ENCODE assay signal across 9 mouse cellular contexts in the genomic region with DNA sequence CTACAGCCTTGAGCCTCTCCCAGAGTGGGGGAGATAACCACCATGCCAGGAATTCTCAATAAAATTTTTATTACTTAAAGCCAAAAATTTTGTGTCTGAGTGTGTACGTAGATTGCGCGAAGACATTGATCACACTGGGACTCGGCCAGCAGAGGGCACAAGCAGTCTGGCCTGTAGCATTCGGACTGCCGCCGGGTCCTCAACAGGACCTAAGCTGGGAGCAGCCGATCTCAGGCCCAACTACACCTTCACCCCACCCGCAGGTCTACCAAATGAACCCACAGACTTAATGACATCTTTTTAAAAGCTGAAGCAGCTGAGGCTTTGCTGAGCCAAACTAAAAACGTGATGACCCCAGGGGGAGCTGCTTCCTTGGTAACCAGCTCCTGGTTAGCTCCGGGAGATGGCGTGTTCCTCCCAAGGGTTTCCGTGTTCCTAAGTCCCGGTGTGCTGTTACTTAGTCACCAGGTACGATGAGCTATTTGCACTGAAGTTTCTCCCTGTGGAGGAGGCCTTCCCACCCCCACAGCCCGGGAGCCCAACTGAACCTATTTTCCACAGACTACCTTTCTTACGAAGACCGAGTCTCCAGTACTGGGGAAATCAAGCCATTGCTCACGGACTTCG. TPM values are rescaled to one million over a fixed set of nuclear protein-coding genes. Genes with fewer than 3 reads are reported as not detected.
DNase-seq lines count a peak whose midpoint lies in the region; ATAC-seq and TF ChIP-seq lines count a peak whose summit lies in the region.
"Had no signal": no experiment of that assay in that cellular context is flagged by ENCODE, and none has a peak within 500 bp of the region (broad histone marks: within the 10 kb centered on the region; RNA-seq: fewer than 3 reads in every experiment).

No protein-coding gene starts in this region.

- H3K4me3 ChIP-seq in thymus, adult 2 months (ENCODE audit: control insufficient read depth, insufficient read depth, low read length): no peak overlapping the region
- peak overlapping the region; percentile 37 for H3K4me3 ChIP-seq in intestine, embryonic 14.5 days (ENCODE audit: low read depth, low read length)
- no peak overlapping the region for H3K4me3 ChIP-seq in lung, adult 2 months (replicated peaks; ENCODE audit: extremely low read depth, low read depth, low read length)

- peak overlapping the region; percentile 53 for H3K9ac ChIP-seq in intestine, embryonic 14.5 days (ENCODE audit: low read length)
- H3K9ac ChIP-seq: heart, embryonic 15.5 days had no signal

- no peaks in the 10 kb centered on the region for H3K9me3 ChIP-seq in intestine, embryonic 14.5 days (ENCODE audit: control insufficient read depth, low read length)
- H3K9me3 ChIP-seq: heart, embryonic 15.5 days had no signal

- H3K36me3 ChIP-seq in thymus, adult 2 months (ENCODE audit: control insufficient read depth, insufficient read depth, low read length): peaks cover 15% of the 10 kb centered on the region
- H3K36me3 ChIP-seq in intestine, embryonic 14.5 days (ENCODE audit: control insufficient read depth, insufficient read depth, low read length): peaks cover 42% of the 10 kb centered on the region

- no peak overlapping the region for H3K27ac ChIP-seq in thymus, adult 2 months (ENCODE audit: control insufficient read depth, insufficient read depth, low read length)
- peak overlapping the region; percentile 83 for H3K27ac ChIP-seq in intestine, embryonic 14.5 days (ENCODE audit: low read depth)
- H3K27ac ChIP-seq: heart, embryonic 15.5 days had no signal

- no peak for ATAC-seq in CD4-positive, CD25-positive, alpha-beta regulatory T cell, adult 4 months
- no peak for ATAC-seq in intestine, embryonic 14.5 days (replicated peaks; ENCODE audit: low FRiP score, low TSS enrichment, low read depth)

- DNase-seq in CD4-positive, CD25-positive, alpha-beta regulatory T cell, adult 2 months (ENCODE audit: low read depth, low spot score): peak; percentile 84
- peak; percentile 52 for DNase-seq in thymus, adult 2 months
- no peak for DNase-seq in thymus, postnatal 0 days (ENCODE audit: low spot score)
- peak; percentile 77 for DNase-seq in intestine, embryonic 14.5 days (ENCODE audit: low spot score)
- peak; percentile 54 for DNase-seq in lung, adult 2 months
- DNase-seq in spleen, postnatal 10 days (ENCODE audit: low spot score in 2 of 2): peak; percentile 31 to 72
- no peak for DNase-seq in ovary, postnatal 14 days (ENCODE audit: low spot score)

- WGBS in thymus, adult 2 months: 67% methylated on average over 20 of the region's 20 CpGs
- WGBS in intestine, embryonic 14.5 days: 60% methylated on average over 20 of the region's 20 CpGs
- WGBS in lung, adult 2 months: 46% methylated on average over 20 of the region's 20 CpGs

- H3K4me1 ChIP-seq in thymus, adult 2 months (replicated peaks; ENCODE audit: control insufficient read depth, insufficient read depth, low read length): peaks cover 35% of the 10 kb centered on the region
- peaks cover 8% of the 10 kb centered on the region for H3K4me1 ChIP-seq in intestine, embryonic 14.5 days (replicated peaks; ENCODE audit: control insufficient read depth, insufficient read depth, low read length)
- peaks cover 9% of the 10 kb centered on the region for H3K4me1 ChIP-seq in lung, adult 2 months (ENCODE audit: control insufficient read depth, insufficient read depth, low read length)

- TF ChIP-seq POLR2A in thymus, adult 2 months (IDR thresholded peaks at IDR 0.05; ENCODE audit: control insufficient read depth, extremely low read depth, insufficient read depth, low read length, poor library complexity): no peak
- TF ChIP-seq POLR2A in lung, adult 2 months (IDR thresholded peaks at IDR 0.05; ENCODE audit: borderline replicate concordance, extremely low read depth, low read depth, low read length): no peak

- H3K27me3 ChIP-seq in thymus, adult 2 months (ENCODE audit: control insufficient read depth, insufficient read depth, low read length): no peaks in the 10 kb centered on the region
- H3K27me3 ChIP-seq in intestine, embryonic 14.5 days (replicated peaks; ENCODE audit: control insufficient read depth, insufficient read depth, low read length): no peaks in the 10 kb centered on the region
- H3K27me3 ChIP-seq: heart, embryonic 15.5 days had no signal

- peak overlapping the region; percentile 45 for H3K4me2 ChIP-seq in intestine, embryonic 14.5 days (ENCODE audit: low read length)

- peak; percentile 81; the same call in 1 of the 2 replicates for TF ChIP-seq CTCF in thymus, adult 2 months (IDR thresholded peaks at IDR 0.05; ENCODE audit: borderline replicate concordance, control insufficient read depth, extremely low read depth, insufficient read depth, low read length, poor library complexity)
- TF ChIP-seq CTCF in lung, adult 2 months (IDR thresholded peaks at IDR 0.05; ENCODE audit: insufficient read depth, low read length): peak; percentile 75

RNA-seq across cellular contexts. Expression of a gene that starts 4.8 kb away (rescaled TPM):
- 10 to 100 TPM; 56.1 to 59.9 TPM for polyA plus RNA-seq in CD4-positive, CD25-positive, alpha-beta regulatory T cell, adult 4 months (2017; shearing (Covaris generic))
- 150 and 171 TPM in 2 replicates for polyA plus RNA-seq in thymus, adult 2 months (2012; rRNA removed)
- polyA plus RNA-seq in thymus, postnatal 0 days (2015; fragmentation: Nextera tagmentation; extraction: Ambion mirVana): 321 and 329 TPM in 2 replicates
- polyA plus RNA-seq in intestine, embryonic 14.5 days (2014; fragmentation: Nextera tagmentation; extraction: Ambion mirVana): 414 and 436 TPM in 2 replicates
- polyA plus RNA-seq in lung, adult 2 months (2012; rRNA removed): 64.7 and 74.4 TPM in 2 replicates

RNA-seq across cellular contexts. Expression of a gene that starts 5.0 kb away (rescaled TPM):
- polyA plus RNA-seq in CD4-positive, CD25-positive, alpha-beta regulatory T cell, adult 4 months (2017; shearing (Covaris generic)): 100 to 1,000 TPM; 465 to 483 TPM
- polyA plus RNA-seq in thymus, adult 2 months (2012; rRNA removed): 203 and 210 TPM in 2 replicates
- polyA plus RNA-seq in thymus, postnatal 0 days (2015; fragmentation: Nextera tagmentation; extraction: Ambion mirVana): 368 and 388 TPM in 2 replicates
- 248 and 249 TPM in 2 replicates for polyA plus RNA-seq in intestine, embryonic 14.5 days (2014; fragmentation: Nextera tagmentation; extraction: Ambion mirVana)
- 29.6 and 42.9 TPM in 2 replicates for polyA plus RNA-seq in lung, adult 2 months (2012; rRNA removed)

RNA-seq across cellular contexts. Expression of a gene that starts 21.5 kb away (rescaled TPM):
- polyA plus RNA-seq in CD4-positive, CD25-positive, alpha-beta regulatory T cell, adult 4 months (2017; shearing (Covaris generic)): 100 to 1,000 TPM; 187 to 310 TPM
- polyA plus RNA-seq in thymus, adult 2 months (2012; rRNA removed): 210 and 212 TPM in 2 replicates
- polyA plus RNA-seq in thymus, postnatal 0 days (2015; fragmentation: Nextera tagmentation; extraction: Ambion mirVana): 157 and 167 TPM in 2 replicates
- polyA plus RNA-seq in intestine, embryonic 14.5 days (2014; fragmentation: Nextera tagmentation; extraction: Ambion mirVana): 11.7 and 14.1 TPM in 2 replicates
- 38.9 and 48.7 TPM in 2 replicates for polyA plus RNA-seq in lung, adult 2 months (2012; rRNA removed)

RNA-seq across cellular contexts. Expression of a gene that starts 24.2 kb away (rescaled TPM):
- polyA plus RNA-seq in CD4-positive, CD25-positive, alpha-beta regulatory T cell, adult 4 months (2017; shearing (Covaris generic)): 100 to 1,000 TPM; 509 to 554 TPM
- 265 and 352 TPM in 2 replicates for polyA plus RNA-seq in thymus, adult 2 months (2012; rRNA removed)
- polyA plus RNA-seq in thymus, postnatal 0 days (2015; fragmentation: Nextera tagmentation; extraction: Ambion mirVana): 541 and 549 TPM in 2 replicates
- 440 and 466 TPM in 2 replicates for polyA plus RNA-seq in intestine, embryonic 14.5 days (2014; fragmentation: Nextera tagmentation; extraction: Ambion mirVana)
- polyA plus RNA-seq in lung, adult 2 months (2012; rRNA removed): 222 and 226 TPM in 2 replicates

RNA-seq across cellular contexts. Expression of a gene that starts 38.8 kb away (rescaled TPM):
- under 1 TPM in 1 of 2 experiments, not detected in 1; 0.36 TPM for polyA plus RNA-seq in CD4-positive, CD25-positive, alpha-beta regulatory T cell, adult 4 months (2017; shearing (Covaris generic))
- polyA plus RNA-seq in thymus, adult 2 months (2012; rRNA removed): not detected in 2 replicates
- polyA plus RNA-seq in thymus, postnatal 0 days (2015; fragmentation: Nextera tagmentation; extraction: Ambion mirVana): not detected in 2 replicates
- polyA plus RNA-seq in intestine, embryonic 14.5 days (2014; fragmentation: Nextera tagmentation; extraction: Ambion mirVana): not detected in 2 replicates
- 0.08 TPM in 1 of 2 replicates, not detected in the other for polyA plus RNA-seq in lung, adult 2 months (2012; rRNA removed)
- polyA plus RNA-seq: heart, embryonic 15.5 days had no signal

Comparison
In these comparisons a context has a peak if more than half of its experiments do, and no peak if none do; other contexts are left out.
1. DNase-seq: peak in CD4-positive, CD25-positive, alpha-beta regulatory T cell, adult 2 months (single experiment), thymus, adult 2 months (single experiment), intestine, embryonic 14.5 days (single experiment), lung, adult 2 months (single experiment) and spleen, postnatal 10 days (2 of 2); none in thymus, postnatal 0 days (single experiment) and ovary, postnatal 14 days (single experiment).